Mouse (Mus musculus): Measurements from ENCODE around the gene Tbc1d22b. TPM values are rescaled to one million over a fixed set of nuclear protein-coding genes. Genes with fewer than 3 reads are reported as not detected.
A peak's percentile ranks its signal among the peaks of the same experiment; 100 is the strongest.

The Tbc1d22b gene
- polyA plus RNA-seq, 1 experiment = 21.8 TPM

GRCm38 (mm10) chr17:29627285-29627684, 77.7 kb downstream of the Tbc1d22b start:
- Histone ChIP-seq H3K36me3 (ENCODE audit: control insufficient read depth, insufficient read depth, low read length, poor library complexity, severe bottlenecking) (peaks cover 4% of the 10 kb centered on the region), H3K27me3 (ENCODE audit: control insufficient read depth, insufficient read depth, low read length, poor library complexity, severe bottlenecking) (no peaks in the 10 kb centered on the region), H3K9me3 (replicated peaks; ENCODE audit: control insufficient read depth, insufficient read depth, low read length, poor library complexity, severe bottlenecking) (no peaks in the 10 kb centered on the region), H3K27ac (ENCODE audit: insufficient read depth, low read length) (no peak overlapping the region), H3K4me1 (ENCODE audit: control insufficient read depth, insufficient read depth, low read length) (no peaks in the 10 kb centered on the region), H3K9ac (ENCODE audit: low read depth, poor library complexity, severe bottlenecking) (no peak overlapping the region), H3K4me3 (ENCODE audit: low read depth, low read length) (no peak overlapping the region)
- no peak for TF ChIP-seq CTCF (IDR thresholded peaks at IDR 0.05; ENCODE audit: low read depth, low read length)

GRCm38 (mm10) chr17:29628946-29629345, 79.4 kb downstream of the Tbc1d22b start:
- peaks cover 4% of the 10 kb centered on the region for H3K36me3 ChIP-seq (ENCODE audit: control insufficient read depth, insufficient read depth, low read length, poor library complexity, severe bottlenecking)
- no peaks in the 10 kb centered on the region for H3K9me3 ChIP-seq (replicated peaks; ENCODE audit: control insufficient read depth, insufficient read depth, low read length, poor library complexity, severe bottlenecking)
- H3K27me3 ChIP-seq (ENCODE audit: control insufficient read depth, insufficient read depth, low read length, poor library complexity, severe bottlenecking) = no peaks in the 10 kb centered on the region
- peaks cover 1% of the 10 kb centered on the region for H3K4me1 ChIP-seq (ENCODE audit: control insufficient read depth, insufficient read depth, low read length)
- TF ChIP-seq EP300 (IDR thresholded peaks at IDR 0.05; ENCODE audit: insufficient read depth, low read depth, low read length) = no peak
- no peak for TF ChIP-seq CTCF (IDR thresholded peaks at IDR 0.05; ENCODE audit: low read depth, low read length)
- TF ChIP-seq POLR2A (IDR thresholded peaks at IDR 0.05; ENCODE audit: insufficient read depth, low read length) = no peak
- no peak overlapping the region for H3K4me3 ChIP-seq (ENCODE audit: low read depth, low read length)
- H3K9ac ChIP-seq (ENCODE audit: low read depth, poor library complexity, severe bottlenecking) = no peak overlapping the region
- no peak overlapping the region for H3K27ac ChIP-seq (ENCODE audit: insufficient read depth, low read length)

GRCm38 (mm10) chr17:29629620-29630019, 80.0 kb downstream of the Tbc1d22b start:
- H3K4me1 ChIP-seq (ENCODE audit: control insufficient read depth, insufficient read depth, low read length) = peaks cover 1% of the 10 kb centered on the region
- H3K27me3 ChIP-seq (ENCODE audit: control insufficient read depth, insufficient read depth, low read length, poor library complexity, severe bottlenecking) = no peaks in the 10 kb centered on the region
- TF ChIP-seq EP300 (IDR thresholded peaks at IDR 0.05; ENCODE audit: insufficient read depth, low read depth, low read length) (0 out of 2 replicates have a peak, but pooled peaks have one; percentile 28), POLR2A (IDR thresholded peaks at IDR 0.05; ENCODE audit: insufficient read depth, low read length) (no peak)
- H3K9ac ChIP-seq (ENCODE audit: low read depth, poor library complexity, severe bottlenecking) = no peak overlapping the region
- H3K9me3 ChIP-seq (replicated peaks; ENCODE audit: control insufficient read depth, insufficient read depth, low read length, poor library complexity, severe bottlenecking) = no peaks in the 10 kb centered on the region
- no peak overlapping the region for H3K4me3 ChIP-seq (ENCODE audit: low read depth, low read length)
- H3K27ac ChIP-seq (ENCODE audit: insufficient read depth, low read length) = no peak overlapping the region
- H3K36me3 ChIP-seq (ENCODE audit: control insufficient read depth, insufficient read depth, low read length, poor library complexity, severe bottlenecking) = peaks cover 4% of the 10 kb centered on the region

- H3K36me3 ChIP-seq (ENCODE audit: control insufficient read depth, insufficient read depth, low read length, poor library complexity, severe bottlenecking) = peaks cover 4% of the 10 kb centered on the region
- no peaks in the 10 kb centered on the region for H3K27me3 ChIP-seq (ENCODE audit: control insufficient read depth, insufficient read depth, low read length, poor library complexity, severe bottlenecking)
- no peak overlapping the region for H3K9ac ChIP-seq (ENCODE audit: low read depth, poor library complexity, severe bottlenecking)
- no peak overlapping the region; the same call in 1 of the 2 replicates for H3K27ac ChIP-seq (ENCODE audit: insufficient read depth, low read length)
- H3K9me3 ChIP-seq (replicated peaks; ENCODE audit: control insufficient read depth, insufficient read depth, low read length, poor library complexity, severe bottlenecking) = no peaks in the 10 kb centered on the region
- no peak overlapping the region for H3K4me3 ChIP-seq (ENCODE audit: low read depth, low read length)
- H3K4me1 ChIP-seq (ENCODE audit: control insufficient read depth, insufficient read depth, low read length) = peaks cover 1% of the 10 kb centered on the region
- TF ChIP-seq POLR2A (IDR thresholded peaks at IDR 0.05; ENCODE audit: insufficient read depth, low read length) (no peak), EP300 (IDR thresholded peaks at IDR 0.05; ENCODE audit: insufficient read depth, low read depth, low read length) (0 out of 2 replicates have a peak, but pooled peaks have one; percentile 37)
Observed at GRCm38 (mm10) chr17:29632312-29632711, 82.7 kb downstream of the Tbc1d22b start.

- Histone ChIP-seq H3K36me3 (ENCODE audit: control insufficient read depth, insufficient read depth, low read length, poor library complexity, severe bottlenecking) (peaks cover 4% of the 10 kb centered on the region; the same call in 1 of the 2 replicates), H3K27ac (ENCODE audit: insufficient read depth, low read length) (no peak overlapping the region), H3K4me3 (ENCODE audit: low read depth, low read length) (no peak overlapping the region), H3K4me1 (ENCODE audit: control insufficient read depth, insufficient read depth, low read length) (peaks cover 6% of the 10 kb centered on the region), H3K9ac (ENCODE audit: low read depth, poor library complexity, severe bottlenecking) (no peak overlapping the region), H3K27me3 (ENCODE audit: control insufficient read depth, insufficient read depth, low read length, poor library complexity, severe bottlenecking) (no peaks in the 10 kb centered on the region), H3K9me3 (replicated peaks; ENCODE audit: control insufficient read depth, insufficient read depth, low read length, poor library complexity, severe bottlenecking) (no peaks in the 10 kb centered on the region)
- TF ChIP-seq POLR2A (IDR thresholded peaks at IDR 0.05; ENCODE audit: insufficient read depth, low read length) = no peak
- TF ChIP-seq EP300 (IDR thresholded peaks at IDR 0.05; ENCODE audit: insufficient read depth, low read depth, low read length) = no peak
- TF ChIP-seq CTCF (IDR thresholded peaks at IDR 0.05; ENCODE audit: low read depth, low read length) = no peak
Observed at GRCm38 (mm10) chr17:29635492-29635891, 85.9 kb downstream of the Tbc1d22b start.

GRCm38 (mm10) chr17:29636118-29636517, 86.5 kb downstream of the Tbc1d22b start:
- no peak overlapping the region for H3K9ac ChIP-seq (ENCODE audit: low read depth, poor library complexity, severe bottlenecking)
- H3K36me3 ChIP-seq (ENCODE audit: control insufficient read depth, insufficient read depth, low read length, poor library complexity, severe bottlenecking) = 0 out of 2 replicates have a peak, but pooled peaks cover 3% of the 10 kb centered on the region
- no peaks in the 10 kb centered on the region for H3K9me3 ChIP-seq (replicated peaks; ENCODE audit: control insufficient read depth, insufficient read depth, low read length, poor library complexity, severe bottlenecking)
- H3K4me3 ChIP-seq (ENCODE audit: low read depth, low read length) = no peak overlapping the region
- TF ChIP-seq CTCF (IDR thresholded peaks at IDR 0.05; ENCODE audit: low read depth, low read length) (peak; percentile 65), POLR2A (IDR thresholded peaks at IDR 0.05; ENCODE audit: insufficient read depth, low read length) (no peak), EP300 (IDR thresholded peaks at IDR 0.05; ENCODE audit: insufficient read depth, low read depth, low read length) (no peak)
- peaks cover 9% of the 10 kb centered on the region for H3K4me1 ChIP-seq (ENCODE audit: control insufficient read depth, insufficient read depth, low read length)
- no peak overlapping the region for H3K27ac ChIP-seq (ENCODE audit: insufficient read depth, low read length)
- no peaks in the 10 kb centered on the region for H3K27me3 ChIP-seq (ENCODE audit: control insufficient read depth, insufficient read depth, low read length, poor library complexity, severe bottlenecking)

Data from ES-Bruce4 (cell line).